Mouse (Mus musculus) embryonic fibroblast, embryonic 13.5 days (primary cell): Measurements from ENCODE around the gene 4930539E08Rik.

ENCODE experiments used
- CTCF ChIP-seq: IDR thresholded peaks from 2 replicates; pipeline ENCODE4 v1.5.1; 2011; ENCODE audit warnings: mild to moderate bottlenecking, control low read depth, low read length, moderate library complexity, borderline replicate concordance; ENCODE audit not compliant: insufficient read depth
- POLR2A ChIP-seq: IDR thresholded peaks from 2 replicates; pipeline ENCODE4 v1.6.1; 2011; ENCODE audit warnings: low read depth, mild to moderate bottlenecking, control low read depth, low read length, moderate library complexity

- TF ChIP-seq CTCF (no peak), POLR2A (no peak)
Measured at GRCm38 (mm10) chr17:28947011-28947939, 32.2 kb upstream of the 4930539E08Rik start.
